Mouse (Mus musculus) stomach, embryonic 16.5 days (tissue): ENCODE results near the gene Ssh1. TPM values are rescaled to one million over a fixed set of nuclear protein-coding genes. Genes with fewer than 3 reads are reported as not detected.
A peak's percentile ranks its signal among the peaks of the same experiment; 100 is the strongest.

Experiments
- ATAC-seq: fragments of 200-750 bp; cut with Nextera tagmentation; 2 replicates; pipeline ENCODE4 v1.8.0; 2017; ENCODE audit warnings: moderate number of reproducible peaks, moderate TSS enrichment; ENCODE audit not compliant: insufficient read depth, low FRiP score
- H3K27ac ChIP-seq: fragments of 300-500 bp; sonication (generic); 2 replicates; pipeline ENCODE4 v1.5.1; 2014; ENCODE audit warnings: low read length
- H3K27me3 ChIP-seq: fragments of 300-500 bp; sonication (generic); 2 replicates; pipeline ENCODE4 v1.6.1; 2014; ENCODE audit warnings: low read length, control low read depth, mixed read lengths; ENCODE audit not compliant: control insufficient read depth, insufficient read depth
- H3K36me3 ChIP-seq: fragments of 300-500 bp; sonication (generic); 2 replicates; pipeline ENCODE4 v1.6.1; 2014; ENCODE audit warnings: low read length; ENCODE audit not compliant: control insufficient read depth, insufficient read depth
- H3K4me1 ChIP-seq: fragments of 300-500 bp; sonication (generic); 2 replicates; pipeline ENCODE4 v1.6.1; 2014; ENCODE audit warnings: low read length, control low read depth, mixed read lengths; ENCODE audit not compliant: control insufficient read depth, insufficient read depth
- H3K4me2 ChIP-seq: fragments of 300-500 bp; sonication (generic); 2 replicates; pipeline ENCODE4 v1.6.1; 2014; ENCODE audit warnings: low read depth, low read length, mixed read lengths
- H3K4me3 ChIP-seq: fragments of 300-500 bp; sonication (generic); replicated peaks from 2 replicates; pipeline ENCODE4 v1.5.1; 2014; ENCODE audit warnings: mild to moderate bottlenecking, low read length
- H3K9ac ChIP-seq: fragments of 300-500 bp; sonication (generic); 2 replicates; pipeline ENCODE4 v1.6.1; 2014; ENCODE audit warnings: low read length
- H3K9me3 ChIP-seq: fragments of 300-500 bp; sonication (generic); replicated peaks from 2 replicates; pipeline ENCODE4 v1.6.1; 2016; ENCODE audit warnings: low read length, control low read depth; ENCODE audit not compliant: control insufficient read depth
- WGBS: fragments of 180-500 bp; shearing (Covaris S2); extraction: QIAGEN DNeasy Blood & Tissue Kit; methylation state at CpG from one replicate; pipeline ENCODE4 v1.1.7; 2014; 5-methylcytosine and 5-hydroxymethylcytosine counted together
- polyA plus RNA-seq: library from polyadenylated mRNA; unstranded; fragments of >200 nt; fragmentation: Nextera tagmentation; extraction: Ambion mirVana; gene quantifications from 2 replicates; pipeline ENCODE4 v1.2.1, GENCODE M21; 2015

Gene Ssh1
- polyA plus RNA-seq, 1 experiment from 2014 or later: 11.9 TPM

- Histone ChIP-seq H3K9ac (peak overlapping the region; percentile 15; the same call in 1 of the 2 replicates), H3K9me3 (no peaks in the 10 kb centered on the region), H3K27ac (no peak overlapping the region), H3K4me3 (no peak overlapping the region), H3K4me1 (peaks cover 3% of the 10 kb centered on the region; the same call in 1 of the 2 replicates), H3K36me3 (no peaks in the 10 kb centered on the region), H3K4me2 (no peak overlapping the region), H3K27me3 (no peaks in the 10 kb centered on the region)
- WGBS: 62% methylated on average over 7 of the region's 7 CpGs
- no peak for ATAC-seq
Observed at GRCm38 (mm10) chr5:113919060-113919459, 74.6 kb downstream of the Ssh1 start.

GRCm38 (mm10) chr5:113918654-113919053, 75.0 kb downstream of the Ssh1 start:
- no peaks in the 10 kb centered on the region for H3K36me3 ChIP-seq
- peak; percentile 48; the same call in 1 of the 2 replicates for ATAC-seq
- H3K4me2 ChIP-seq: no peak overlapping the region
- peak overlapping the region; percentile 15 for H3K9ac ChIP-seq
- H3K4me1 ChIP-seq: peaks cover 3% of the 10 kb centered on the region; the same call in 1 of the 2 replicates
- H3K27me3 ChIP-seq: no peaks in the 10 kb centered on the region
- 35% methylated on average over 9 of the region's 9 CpGs for WGBS
- no peaks in the 10 kb centered on the region for H3K9me3 ChIP-seq
- H3K4me3 ChIP-seq: no peak overlapping the region
- 0 out of 2 replicates have a peak overlapping the region, but pooled peaks have one; percentile 28 for H3K27ac ChIP-seq

DNA sequence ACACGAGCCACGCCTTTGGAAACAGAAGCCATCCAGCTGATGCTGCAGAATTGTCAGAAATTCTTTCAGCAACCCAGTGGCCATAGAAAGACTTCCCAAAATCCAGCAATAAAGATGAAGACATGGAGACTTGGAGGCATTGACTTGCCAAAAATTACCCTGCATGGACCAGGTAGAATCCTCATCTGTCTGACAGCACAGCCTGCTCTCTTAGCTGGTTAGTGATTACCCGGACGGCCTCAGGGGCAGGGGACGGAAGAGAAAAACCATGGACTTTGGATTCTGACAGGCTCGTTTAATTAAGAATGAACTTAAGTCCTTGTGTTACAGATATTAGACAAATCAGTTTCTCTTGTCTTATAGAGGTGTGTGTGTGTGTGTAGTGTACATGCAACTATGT, 83.0 kb downstream of the Ssh1 start:
- no peak for ATAC-seq
- Histone ChIP-seq H3K27ac (peak overlapping the region; percentile 64), H3K4me3 (no peak overlapping the region), H3K27me3 (no peaks in the 10 kb centered on the region), H3K4me2 (peak overlapping the region; percentile 0; the same call in 1 of the 2 replicates), H3K4me1 (peaks cover 23% of the 10 kb centered on the region), H3K36me3 (no peaks in the 10 kb centered on the region), H3K9me3 (no peaks in the 10 kb centered on the region), H3K9ac (no peak overlapping the region)
- 62% methylated on average over 6 of the region's 6 CpGs for WGBS

DNA sequence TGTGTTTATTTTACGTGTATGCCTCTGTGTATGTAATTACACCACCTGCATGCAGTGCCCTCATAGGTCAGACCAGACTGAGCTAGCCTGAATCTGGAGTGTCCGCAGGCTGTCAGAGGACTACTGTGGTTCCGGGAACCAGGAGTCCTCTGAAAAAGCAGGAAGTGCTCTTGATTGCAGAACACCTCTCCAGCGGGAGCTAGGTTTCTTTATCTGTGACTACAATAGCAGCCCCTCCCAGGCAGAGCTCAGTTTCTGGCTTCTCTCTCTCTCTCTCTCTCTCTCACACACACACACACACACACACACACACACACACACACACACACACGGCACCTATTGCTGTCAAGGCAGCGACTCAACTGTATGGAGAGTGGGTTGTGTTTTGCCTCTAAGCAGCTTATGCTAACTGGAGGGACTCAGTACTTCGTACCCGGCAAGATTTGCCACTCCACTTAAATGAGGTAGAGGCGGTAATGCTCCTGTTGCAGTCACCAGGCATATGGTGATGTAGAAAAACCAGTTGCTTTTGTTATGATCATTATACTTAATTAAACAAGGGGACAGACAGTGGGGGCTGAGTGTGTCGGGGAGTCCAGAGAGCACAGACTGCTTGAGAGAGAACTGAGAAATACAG, 83.5 kb downstream of the Ssh1 start:
- no peaks in the 10 kb centered on the region for H3K27me3 ChIP-seq
- 23% methylated on average over 10 of the region's 10 CpGs for WGBS
- H3K27ac ChIP-seq: peak overlapping the region; percentile 64
- H3K36me3 ChIP-seq: no peaks in the 10 kb centered on the region
- no peaks in the 10 kb centered on the region for H3K9me3 ChIP-seq
- no peak overlapping the region for H3K9ac ChIP-seq
- H3K4me2 ChIP-seq: peak overlapping the region; percentile 0; the same call in 1 of the 2 replicates
- ATAC-seq: no peak
- peaks cover 28% of the 10 kb centered on the region for H3K4me1 ChIP-seq
- H3K4me3 ChIP-seq: no peak overlapping the region

- Histone ChIP-seq H3K9ac (peak within 1 kb of the TSS; percentile 96), H3K27me3 (no peaks in the 10 kb centered on the region), H3K27ac (peak within 1 kb of the TSS; percentile 97), H3K4me1 (peaks cover 36% of the 10 kb centered on the region), H3K36me3 (no peaks in the 10 kb centered on the region), H3K4me3 (peak within 1 kb of the TSS; percentile 95), H3K4me2 (peak within 1 kb of the TSS; percentile 70), H3K9me3 (no peaks in the 10 kb centered on the region)
- peak; percentile 88 for ATAC-seq
- under 1% methylated on average over 56 of the region's 68 CpGs for WGBS
Observed at GRCm38 (mm10) chr5:113908592-113909441, 84.9 kb downstream of the Ssh1 start, which contains the start of gene Coro1c. Gene Coro1c (minus strand): TSS chr5:113908758.

- peaks cover 44% of the 10 kb centered on the region for H3K4me1 ChIP-seq
- under 1% methylated on average over 69 of the region's 69 CpGs for WGBS
- peak; percentile 45; the same call in 1 of the 2 replicates for ATAC-seq
Observed at GRCm38 (mm10) chr5:113907786-113908567, 85.7 kb downstream of the Ssh1 start.

GRCm38 (mm10) chr5:113906958-113907735, 86.5 kb downstream of the Ssh1 start:
- 6% methylated on average over 17 of the region's 17 CpGs for WGBS
- Histone ChIP-seq H3K4me1 (peaks cover 53% of the 10 kb centered on the region), H3K36me3 (no peaks in the 10 kb centered on the region), H3K9ac (peak overlapping the region; percentile 96), H3K9me3 (no peaks in the 10 kb centered on the region), H3K27ac (peak overlapping the region; percentile 97), H3K4me3 (peak overlapping the region; percentile 95), H3K27me3 (no peaks in the 10 kb centered on the region), H3K4me2 (peak overlapping the region; percentile 70)
- ATAC-seq: no peak

More at GRCm38 (mm10) chr5:113907786-113908567, 85.7 kb downstream of the Ssh1 start:
- Histone ChIP-seq H3K36me3 (no peaks in the 10 kb centered on the region), H3K4me2 (peak overlapping the region; percentile 70), H3K9ac (peak overlapping the region; percentile 96), H3K4me3 (peak overlapping the region; percentile 95), H3K9me3 (no peaks in the 10 kb centered on the region), H3K27ac (peak overlapping the region; percentile 97), H3K27me3 (no peaks in the 10 kb centered on the region)

DNA sequence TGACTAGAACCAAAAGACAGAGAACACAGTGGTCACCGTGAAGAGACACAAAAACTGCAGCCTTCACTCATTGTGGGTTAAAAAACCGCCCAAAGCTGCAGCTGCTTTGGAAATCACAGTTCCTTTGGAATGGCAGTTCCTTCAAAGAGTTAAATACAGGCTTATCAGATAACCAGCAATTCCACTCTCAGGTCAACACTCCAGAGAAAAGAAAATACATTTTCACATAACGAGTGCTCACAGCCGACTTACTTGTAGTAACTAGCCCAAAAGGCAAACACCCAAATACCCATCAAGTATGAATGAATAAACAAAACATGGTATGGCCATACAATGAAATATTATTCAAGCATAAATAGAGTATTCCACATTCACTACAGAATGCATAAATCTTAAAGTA, 88.7 kb downstream of the Ssh1 start:
- Histone ChIP-seq H3K27ac (peak overlapping the region; percentile 79; the same call in 1 of the 2 replicates), H3K27me3 (no peaks in the 10 kb centered on the region), H3K36me3 (no peaks in the 10 kb centered on the region), H3K4me2 (peak overlapping the region; percentile 70), H3K9ac (peak overlapping the region; percentile 46; the same call in 1 of the 2 replicates), H3K9me3 (no peaks in the 10 kb centered on the region), H3K4me3 (0 out of 2 replicates have a peak overlapping the region, but pooled peaks have one; percentile 8), H3K4me1 (peaks cover 65% of the 10 kb centered on the region)
- no peak for ATAC-seq
- WGBS: 37% methylated on average over 4 of the region's 4 CpGs
